Mouse (Mus musculus) CD8-positive naive resting alpha-beta T cell, adult 2 months (primary cell): ENCODE data around the gene Clba1.

Experiments used
- DNase-seq, 2 experiments: peaks; one replicate each; pipeline ENCODE4 v3.0.0; 2022; ENCODE audit warnings: low read depth in 2 of 2, low spot score in 2 of 2

The Clba1 gene

GRCm38 (mm10) chr12:112808587-112809364, at the start of gene Clba1:
TSS of gene Clba1 (plus strand) at chr12:112808937.
- peak; percentile 78 to 84 for DNase-seq

DNA sequence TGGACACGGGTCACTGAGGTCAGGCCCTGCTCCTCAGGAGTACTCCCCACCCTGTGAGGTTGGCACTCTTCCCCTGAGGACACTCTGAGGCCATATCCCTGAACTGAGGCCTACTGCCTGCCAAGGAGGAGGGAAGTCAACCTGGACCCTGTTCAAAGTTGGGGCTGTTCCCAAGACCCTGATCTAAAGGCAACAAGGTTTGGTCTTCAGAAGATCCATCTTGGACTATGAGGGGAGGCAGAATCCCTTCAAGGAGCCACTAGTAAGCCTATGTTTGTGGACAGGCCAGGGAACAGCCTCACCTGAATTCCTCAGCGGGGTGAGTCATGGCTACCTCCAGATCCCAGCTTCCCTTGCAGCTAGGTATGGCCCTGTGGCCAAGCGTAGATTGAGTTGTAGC, 49.3 kb upstream of the Clba1 start:
- DNase-seq: no peak

- no peak for DNase-seq
Observed at GRCm38 (mm10) chr12:112760154-112760926, 48.4 kb upstream of the Clba1 start, which contains the start of gene Pld4. TSS of gene Pld4 (plus strand) at chr12:112760655.

- no peak for DNase-seq
Observed at GRCm38 (mm10) chr12:112761411-112761810, 47.3 kb upstream of the Clba1 start.

DNA sequence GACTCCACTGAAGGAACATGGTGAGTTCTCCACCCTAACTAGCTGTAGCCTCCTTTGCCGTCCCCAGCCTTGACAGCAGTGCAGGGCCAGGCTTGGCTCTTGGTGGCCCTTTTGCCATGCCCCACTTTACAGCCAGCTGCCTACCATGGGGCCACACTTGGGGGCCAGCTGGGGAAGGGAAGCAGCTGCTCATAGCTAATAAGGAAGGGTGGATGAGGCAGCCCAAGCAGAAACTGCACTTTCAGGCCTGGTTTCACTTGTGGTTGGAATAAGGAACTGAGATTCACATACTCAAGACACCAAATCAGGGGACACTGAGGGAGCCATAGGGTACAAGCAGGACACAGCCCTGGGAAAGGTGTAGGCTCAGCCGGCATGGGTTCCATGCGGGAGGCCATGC, 46.7 kb upstream of the Clba1 start:
- DNase-seq: no peak

DNA sequence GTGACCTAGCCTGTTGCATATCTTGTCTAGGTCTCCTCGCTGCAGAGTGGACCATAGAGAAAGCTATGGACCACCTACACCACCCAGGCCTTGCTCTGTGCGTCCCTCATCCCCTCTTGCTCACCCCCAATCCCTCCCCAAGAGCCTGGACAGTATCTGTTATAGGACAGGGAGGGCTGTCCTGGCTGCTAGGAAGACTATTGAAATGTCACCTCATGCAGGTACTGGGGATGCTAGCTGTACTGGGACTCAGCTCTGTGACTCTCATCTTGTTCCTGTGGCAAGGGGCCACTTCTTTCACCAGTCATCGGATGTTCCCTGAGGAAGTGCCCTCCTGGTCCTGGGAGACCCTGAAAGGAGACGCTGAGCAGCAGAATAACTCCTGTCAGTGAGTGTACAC, 45.6 kb upstream of the Clba1 start:
- DNase-seq: no peak

- DNase-seq: no peak
Observed at GRCm38 (mm10) chr12:112764141-112764540, 44.6 kb upstream of the Clba1 start.

DNA sequence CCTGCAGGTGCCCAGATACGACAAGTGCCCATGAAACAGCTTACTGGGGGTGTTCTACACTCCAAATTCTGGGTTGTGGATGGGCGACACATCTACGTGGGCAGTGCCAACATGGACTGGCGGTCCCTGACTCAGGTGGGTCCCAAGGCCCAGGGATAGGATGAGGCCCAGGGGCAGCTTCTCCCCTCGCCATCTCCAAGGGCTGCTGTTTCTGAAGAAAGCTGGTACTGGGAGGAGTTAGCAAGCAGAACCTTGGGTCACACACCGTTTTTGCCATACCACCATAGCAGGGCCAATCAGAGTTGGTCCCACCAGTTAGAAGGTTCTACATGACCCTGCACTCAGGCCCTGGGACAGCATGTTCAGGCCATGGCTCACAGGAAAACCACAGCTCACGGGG, 43.7 kb upstream of the Clba1 start:
- DNase-seq: no peak

DNA sequence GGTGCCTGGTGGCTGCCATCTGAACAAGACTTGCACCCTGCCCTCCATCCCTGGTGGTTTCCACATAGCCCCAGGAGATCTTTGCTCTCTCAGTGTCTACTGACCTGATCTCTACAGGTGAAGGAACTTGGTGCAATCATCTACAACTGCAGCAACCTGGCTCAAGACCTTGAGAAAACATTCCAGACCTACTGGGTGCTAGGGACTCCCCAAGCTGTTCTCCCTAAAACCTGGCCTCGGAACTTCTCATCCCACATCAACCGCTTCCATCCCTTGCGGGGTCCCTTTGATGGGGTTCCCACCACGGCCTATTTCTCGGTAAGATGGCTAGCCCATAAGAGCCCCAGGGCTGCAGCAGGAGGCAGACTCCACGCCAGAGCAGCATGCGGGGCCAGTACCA, 42.2 kb upstream of the Clba1 start:
- DNase-seq: no peak

DNA sequence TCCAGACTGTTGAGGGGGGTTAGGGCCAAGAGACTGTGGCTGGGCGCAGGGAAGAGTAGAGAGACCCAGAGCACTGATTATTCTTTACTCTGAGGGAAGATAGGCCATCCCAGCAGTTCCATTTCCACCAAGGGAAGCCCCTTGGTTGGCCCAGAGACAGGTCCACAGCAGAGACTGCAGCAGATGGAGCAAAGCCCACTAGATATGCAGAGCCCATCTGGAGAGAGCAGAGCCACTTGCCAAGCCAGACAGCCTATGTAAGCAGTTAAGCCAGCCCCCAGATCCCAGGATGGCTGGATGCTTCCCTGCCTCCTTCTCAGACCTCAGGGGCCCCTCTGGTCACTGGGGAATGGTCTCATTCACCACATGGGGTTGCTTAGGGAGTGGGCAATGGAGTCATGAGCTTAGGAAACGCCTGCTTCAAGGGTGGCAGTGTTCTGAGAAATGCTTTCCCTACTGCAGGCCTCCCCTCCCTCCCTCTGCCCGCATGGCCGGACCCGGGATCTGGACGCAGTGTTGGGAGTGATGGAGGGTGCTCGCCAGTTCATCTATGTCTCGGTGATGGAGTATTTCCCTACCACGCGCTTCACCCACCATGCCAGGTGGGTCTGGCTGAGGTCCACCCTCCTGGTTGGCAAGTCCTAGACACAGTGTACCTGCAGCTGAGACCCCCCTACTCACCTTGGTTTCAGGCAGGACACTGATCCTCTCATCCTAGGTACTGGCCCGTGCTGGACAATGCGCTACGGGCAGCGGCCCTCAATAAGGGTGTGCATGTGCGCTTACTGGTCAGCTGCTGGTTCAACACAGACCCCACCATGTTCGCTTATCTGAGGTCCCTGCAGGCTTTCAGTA, 41.5 kb upstream of the Clba1 start:
- no peak for DNase-seq

DNA sequence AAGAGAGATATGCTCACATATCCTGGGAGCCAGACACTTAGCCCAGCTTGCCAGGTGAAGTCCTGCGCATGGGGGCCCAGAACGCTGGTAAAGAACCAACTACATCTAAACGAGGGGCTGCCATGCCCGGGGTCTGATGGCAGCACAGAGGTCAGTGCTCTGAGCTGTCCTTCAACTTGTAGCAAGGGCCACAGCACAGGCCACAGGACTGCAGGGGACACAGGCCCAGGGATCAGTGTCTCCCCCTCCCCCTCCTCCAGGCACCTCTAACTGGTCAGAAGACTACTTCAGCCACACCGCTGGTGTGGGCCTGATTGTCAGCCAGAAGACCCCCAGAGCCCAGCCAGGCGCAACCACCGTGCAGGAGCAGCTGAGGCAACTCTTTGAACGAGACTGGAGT, 40.6 kb upstream of the Clba1 start:
- no peak for DNase-seq

DNA sequence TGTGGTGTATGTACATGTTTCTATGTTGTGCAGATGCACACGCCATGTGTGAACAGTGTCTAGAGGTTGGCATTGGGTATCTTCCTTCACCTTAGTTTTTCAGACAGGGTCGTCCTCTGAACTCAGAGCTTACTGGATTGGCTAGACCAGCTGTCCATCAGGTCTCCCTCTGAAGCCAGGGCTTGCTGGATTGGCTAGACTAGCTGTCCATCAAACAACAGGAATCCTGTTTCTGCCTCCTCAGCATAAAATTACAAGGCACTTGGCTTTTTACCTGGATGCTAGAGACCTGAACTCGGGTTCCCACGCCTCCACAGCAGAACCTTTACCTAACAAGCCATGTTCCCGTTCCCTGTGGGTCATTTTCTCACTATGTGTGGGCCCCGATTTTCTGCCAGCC, 39.7 kb upstream of the Clba1 start:
- DNase-seq: no peak

DNA sequence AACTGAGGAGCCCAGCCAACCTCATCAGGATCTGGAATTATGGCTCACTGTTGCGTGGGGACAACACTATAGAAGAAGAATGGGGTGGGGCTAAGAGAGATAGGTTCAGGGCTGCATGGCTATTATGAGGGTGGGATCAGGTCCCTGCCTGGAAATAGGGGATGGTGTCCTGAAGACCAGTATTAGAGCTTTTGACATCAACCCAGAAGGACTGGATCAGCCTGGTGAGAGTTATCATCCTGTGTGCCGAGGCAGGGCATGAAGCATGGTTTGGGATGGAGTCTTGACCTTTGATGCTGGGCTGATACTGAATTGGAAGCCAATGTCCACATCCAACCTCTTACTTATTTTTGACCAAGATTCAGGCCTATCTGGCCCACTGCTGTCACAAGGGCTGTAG, 39.0 kb upstream of the Clba1 start:
- DNase-seq: no peak

GRCm38 (mm10) chr12:112770396-112770795, 38.3 kb upstream of the Clba1 start:
- no peak for DNase-seq

GRCm38 (mm10) chr12:112772306-112772705, 36.4 kb upstream of the Clba1 start:
- DNase-seq: no peak

GRCm38 (mm10) chr12:112773366-112773765, 35.4 kb upstream of the Clba1 start:
- DNase-seq: no peak

GRCm38 (mm10) chr12:112774026-112774425, 34.7 kb upstream of the Clba1 start:
- no peak for DNase-seq

GRCm38 (mm10) chr12:112774481-112774880, 34.3 kb upstream of the Clba1 start:
- DNase-seq: no peak

DNA sequence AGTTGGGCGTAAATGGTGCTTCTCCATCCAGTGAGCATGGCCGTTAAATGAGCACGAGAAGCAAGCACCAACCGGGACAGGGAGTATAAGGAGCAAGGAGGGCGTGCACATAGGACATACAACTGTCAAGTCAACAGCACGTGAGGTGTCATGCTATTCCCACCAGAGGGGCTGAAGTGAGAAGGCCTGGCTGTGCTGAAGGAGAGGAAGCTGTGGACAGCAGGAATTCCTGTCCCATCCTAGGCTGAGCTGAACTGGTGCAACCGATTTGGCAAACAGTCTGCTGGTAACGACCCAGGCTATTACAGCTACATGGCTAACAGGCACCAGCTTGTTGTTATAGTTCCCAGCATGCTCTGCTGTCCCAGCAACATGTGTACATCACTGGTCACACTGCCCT, 17.7 kb upstream of the Clba1 start:
- DNase-seq: no peak

DNA sequence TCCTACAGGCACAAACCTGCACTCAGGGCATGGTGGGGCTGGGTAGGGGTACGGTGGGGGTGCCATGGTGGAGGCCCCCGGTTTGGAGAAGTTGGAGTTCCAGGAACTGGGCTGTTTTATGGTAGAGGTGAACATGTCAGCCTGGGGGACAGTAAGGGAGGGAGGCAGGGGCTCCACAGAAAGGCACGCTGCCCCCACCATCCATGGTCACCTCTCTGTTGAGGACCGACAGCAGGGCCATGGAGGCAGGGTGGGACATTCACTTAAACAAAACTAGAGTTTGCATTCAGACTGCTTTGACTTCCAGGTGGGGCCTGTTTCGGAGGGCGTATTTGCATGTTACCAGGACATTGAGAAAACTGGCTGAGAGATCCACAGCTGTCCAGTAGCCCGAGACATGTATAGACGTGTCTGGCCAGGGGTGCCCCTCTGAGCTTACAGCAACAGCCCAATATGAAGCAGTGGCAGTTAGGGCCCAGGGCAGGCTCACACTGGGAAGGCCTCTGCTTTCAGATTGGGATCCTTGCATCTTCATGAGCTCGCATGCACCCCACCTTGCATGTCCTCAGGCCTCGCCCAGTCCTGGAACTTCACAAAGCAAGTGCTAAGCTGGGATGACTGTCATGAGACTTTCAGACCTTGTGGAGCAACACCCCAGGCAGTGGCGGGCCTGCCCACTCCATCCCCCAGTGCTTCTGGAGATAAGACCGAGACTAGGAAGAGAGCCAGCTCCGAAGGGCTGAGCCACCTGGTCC, 15.0 kb upstream of the Clba1 start:
- no peak for DNase-seq

DNA sequence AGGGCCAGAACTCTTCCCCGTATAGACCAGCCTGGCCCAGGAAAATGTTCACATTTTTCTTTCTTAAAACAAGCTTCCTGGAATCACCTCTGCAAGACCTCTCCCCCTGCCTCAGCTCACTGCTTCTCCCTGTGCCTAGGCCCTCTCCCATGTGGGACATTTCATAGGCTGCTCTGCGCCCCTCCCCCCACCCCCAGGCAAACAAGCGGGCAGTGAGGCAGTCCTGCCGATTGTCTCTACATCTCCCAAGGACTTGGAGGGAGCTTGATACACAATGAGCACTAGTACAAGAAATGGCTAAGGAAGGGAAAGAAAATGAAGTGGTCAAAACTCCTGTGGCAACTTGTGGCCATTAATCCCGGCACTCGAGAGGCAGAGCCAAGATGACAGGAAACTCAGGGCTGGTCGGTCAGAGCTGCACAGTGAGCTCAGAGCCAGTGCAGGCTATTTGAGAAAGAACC, 14.4 kb upstream of the Clba1 start:
- DNase-seq: no peak
